Mouse (Mus musculus) stomach, embryonic 16.5 days (tissue): ENCODE measurements around the gene Acsm3. TPM values are rescaled to one million over a fixed set of nuclear protein-coding genes. Genes with fewer than 3 reads are reported as not detected.

Experiments used
- ATAC-seq: fragments of 200-750 bp; cut with Nextera tagmentation; 2 replicates; pipeline ENCODE4 v1.8.0; 2017; ENCODE audit warnings: moderate number of reproducible peaks, moderate TSS enrichment; ENCODE audit not compliant: insufficient read depth, low FRiP score
- H3K27ac ChIP-seq: fragments of 300-500 bp; sonication (generic); 2 replicates; pipeline ENCODE4 v1.5.1; 2014; ENCODE audit warnings: low read length
- H3K27me3 ChIP-seq: fragments of 300-500 bp; sonication (generic); 2 replicates; pipeline ENCODE4 v1.6.1; 2014; ENCODE audit warnings: low read length, control low read depth, mixed read lengths; ENCODE audit not compliant: control insufficient read depth, insufficient read depth
- H3K36me3 ChIP-seq: fragments of 300-500 bp; sonication (generic); 2 replicates; pipeline ENCODE4 v1.6.1; 2014; ENCODE audit warnings: low read length; ENCODE audit not compliant: control insufficient read depth, insufficient read depth
- H3K4me1 ChIP-seq: fragments of 300-500 bp; sonication (generic); 2 replicates; pipeline ENCODE4 v1.6.1; 2014; ENCODE audit warnings: low read length, control low read depth, mixed read lengths; ENCODE audit not compliant: control insufficient read depth, insufficient read depth
- H3K4me2 ChIP-seq: fragments of 300-500 bp; sonication (generic); 2 replicates; pipeline ENCODE4 v1.6.1; 2014; ENCODE audit warnings: low read depth, low read length, mixed read lengths
- H3K4me3 ChIP-seq: fragments of 300-500 bp; sonication (generic); replicated peaks from 2 replicates; pipeline ENCODE4 v1.5.1; 2014; ENCODE audit warnings: mild to moderate bottlenecking, low read length
- H3K9ac ChIP-seq: fragments of 300-500 bp; sonication (generic); 2 replicates; pipeline ENCODE4 v1.6.1; 2014; ENCODE audit warnings: low read length
- H3K9me3 ChIP-seq: fragments of 300-500 bp; sonication (generic); replicated peaks from 2 replicates; pipeline ENCODE4 v1.6.1; 2016; ENCODE audit warnings: low read length, control low read depth; ENCODE audit not compliant: control insufficient read depth
- WGBS: fragments of 180-500 bp; shearing (Covaris S2); extraction: QIAGEN DNeasy Blood & Tissue Kit; methylation state at CpG from one replicate; pipeline ENCODE4 v1.1.7; 2014; 5-methylcytosine and 5-hydroxymethylcytosine counted together
- polyA plus RNA-seq: library from polyadenylated mRNA; unstranded; fragments of >200 nt; fragmentation: Nextera tagmentation; extraction: Ambion mirVana; gene quantifications from 2 replicates; pipeline ENCODE4 v1.2.1, GENCODE M21; 2015

Acsm3 gene
- polyA plus RNA-seq, 1 experiment from 2014 or later: 13.3 TPM

- Histone ChIP-seq H3K27me3 (no peaks in the 10 kb centered on the region), H3K9ac (no peak overlapping the region), H3K4me2 (no peak overlapping the region), H3K36me3 (peaks cover 8% of the 10 kb centered on the region), H3K9me3 (no peaks in the 10 kb centered on the region), H3K4me1 (no peaks in the 10 kb centered on the region), H3K4me3 (no peak overlapping the region), H3K27ac (no peak overlapping the region)
- no peak for ATAC-seq
- WGBS: 88% methylated on average over 5 of the region's 5 CpGs
Measured at GRCm38 (mm10) chr7:119784908-119785307, 24.2 kb downstream of the Acsm3 start.

- Histone ChIP-seq H3K9me3 (no peaks in the 10 kb centered on the region), H3K9ac (no peak overlapping the region), H3K27ac (no peak overlapping the region), H3K4me2 (no peak overlapping the region), H3K36me3 (peaks cover 8% of the 10 kb centered on the region), H3K4me3 (no peak overlapping the region), H3K4me1 (no peaks in the 10 kb centered on the region), H3K27me3 (no peaks in the 10 kb centered on the region)
- 86% methylated on average over 3 of the region's 3 CpGs for WGBS
- no peak for ATAC-seq
Measured at GRCm38 (mm10) chr7:119789024-119789423, 28.3 kb downstream of the Acsm3 start.

- peaks cover 5% of the 10 kb centered on the region for H3K4me1 ChIP-seq
- WGBS: under 1% methylated on average over 53 of the region's 53 CpGs
- H3K27me3 ChIP-seq: no peaks in the 10 kb centered on the region
- H3K9me3 ChIP-seq: no peaks in the 10 kb centered on the region
- peak within 1 kb of the TSS; percentile 59 for H3K4me3 ChIP-seq
- no peaks in the 10 kb centered on the region for H3K36me3 ChIP-seq
- H3K4me2 ChIP-seq: peak within 1 kb of the TSS; percentile 90
- peak; percentile 99 for ATAC-seq
- peak within 1 kb of the TSS; percentile 80 for H3K27ac ChIP-seq
- H3K9ac ChIP-seq: peak within 1 kb of the TSS; percentile 89
Measured at GRCm38 (mm10) chr7:119793586-119794250, 33.0 kb downstream of the Acsm3 start, which contains the start of the genes Rexo5 and Eri2. Rexo5 (plus strand) TSS chr7:119794006. Eri2 (minus strand) TSS chr7:119794058.

- peak overlapping the region; percentile 90 for H3K4me2 ChIP-seq
- WGBS: 0% methylated on average over 21 of the region's 21 CpGs
- peaks cover 5% of the 10 kb centered on the region for H3K4me1 ChIP-seq
- peak overlapping the region; percentile 59 for H3K4me3 ChIP-seq
- no peaks in the 10 kb centered on the region for H3K27me3 ChIP-seq
- peak overlapping the region; percentile 89 for H3K9ac ChIP-seq
- H3K9me3 ChIP-seq: no peaks in the 10 kb centered on the region
- ATAC-seq: peak; percentile 73
- H3K36me3 ChIP-seq: no peaks in the 10 kb centered on the region
- peak overlapping the region; percentile 80 for H3K27ac ChIP-seq
Measured at GRCm38 (mm10) chr7:119794251-119794638, 33.5 kb downstream of the Acsm3 start.

GRCm38 (mm10) chr7:119795311-119795710, 34.6 kb downstream of the Acsm3 start:
- ATAC-seq: no peak
- H3K4me2 ChIP-seq: peak overlapping the region; percentile 53
- no peaks in the 10 kb centered on the region for H3K9me3 ChIP-seq
- no peaks in the 10 kb centered on the region for H3K27me3 ChIP-seq
- peaks cover 5% of the 10 kb centered on the region for H3K4me1 ChIP-seq
- H3K27ac ChIP-seq: no peak overlapping the region
- peak overlapping the region; percentile 52; the same call in 1 of the 2 replicates for H3K9ac ChIP-seq
- no peaks in the 10 kb centered on the region for H3K36me3 ChIP-seq
- peak overlapping the region; percentile 33 for H3K4me3 ChIP-seq

GRCm38 (mm10) chr7:119800488-119800887, 39.8 kb downstream of the Acsm3 start:
- no peak overlapping the region for H3K4me2 ChIP-seq
- WGBS: 93% methylated on average over 3 of the region's 3 CpGs
- H3K9me3 ChIP-seq: no peaks in the 10 kb centered on the region
- H3K9ac ChIP-seq: no peak overlapping the region
- no peaks in the 10 kb centered on the region for H3K27me3 ChIP-seq
- H3K36me3 ChIP-seq: no peaks in the 10 kb centered on the region
- H3K4me3 ChIP-seq: no peak overlapping the region
- no peak for ATAC-seq
- H3K27ac ChIP-seq: no peak overlapping the region
- no peaks in the 10 kb centered on the region for H3K4me1 ChIP-seq

- no peaks in the 10 kb centered on the region for H3K36me3 ChIP-seq
- H3K27ac ChIP-seq: no peak overlapping the region
- H3K27me3 ChIP-seq: no peaks in the 10 kb centered on the region
- no peak overlapping the region for H3K4me2 ChIP-seq
- no peak overlapping the region for H3K4me3 ChIP-seq
- ATAC-seq: no peak
- WGBS: 79% methylated on average over 3 of the region's 3 CpGs
- no peaks in the 10 kb centered on the region for H3K9me3 ChIP-seq
- H3K9ac ChIP-seq: no peak overlapping the region
- no peaks in the 10 kb centered on the region for H3K4me1 ChIP-seq
Measured at GRCm38 (mm10) chr7:119800991-119801390, 40.3 kb downstream of the Acsm3 start.

- H3K27ac ChIP-seq: no peak overlapping the region
- no peaks in the 10 kb centered on the region for H3K9me3 ChIP-seq
- no peak for ATAC-seq
- H3K9ac ChIP-seq: no peak overlapping the region
- no peak overlapping the region for H3K4me2 ChIP-seq
- no peaks in the 10 kb centered on the region for H3K27me3 ChIP-seq
- H3K4me3 ChIP-seq: no peak overlapping the region
- WGBS: 85% methylated on average over 5 of the region's 5 CpGs
- no peaks in the 10 kb centered on the region for H3K4me1 ChIP-seq
- H3K36me3 ChIP-seq: no peaks in the 10 kb centered on the region
Measured at GRCm38 (mm10) chr7:119807396-119807795, 46.7 kb downstream of the Acsm3 start.

GRCm38 (mm10) chr7:119808723-119809122, 48.0 kb downstream of the Acsm3 start:
- Histone ChIP-seq H3K27ac (no peak overlapping the region), H3K4me1 (no peaks in the 10 kb centered on the region), H3K4me3 (no peak overlapping the region), H3K4me2 (no peak overlapping the region), H3K36me3 (no peaks in the 10 kb centered on the region; the same call in 1 of the 2 replicates), H3K27me3 (no peaks in the 10 kb centered on the region), H3K9ac (no peak overlapping the region), H3K9me3 (no peaks in the 10 kb centered on the region)
- 92% methylated on average over 3 of the region's 3 CpGs for WGBS
- no peak for ATAC-seq
